Mouse (Mus musculus) cortical plate, adult 2 months (tissue): ENCODE measurements around the gene Gm21541. TPM values are rescaled to one million over a fixed set of nuclear protein-coding genes. Genes with fewer than 3 reads are reported as not detected.
"Not testable (repeated sequence)": the region's sequence is repeated elsewhere in the genome, so short reads cannot be mapped to it uniquely, and the experiment has no call there.

Experiments
- H3K27ac ChIP-seq: fragments of 200-500 bp; 2 replicates; pipeline ENCODE4 v1.5.1; 2012; ENCODE audit warnings: low read length, control low read depth, inconsistent platforms; ENCODE audit not compliant: insufficient read depth
- H3K4me1 ChIP-seq: fragments of 200-500 bp; 2 replicates; pipeline ENCODE4 v1.6.1; 2011; ENCODE audit warnings: low read length; ENCODE audit not compliant: control insufficient read depth, insufficient read depth
- H3K4me3 ChIP-seq: fragments of 200-500 bp; 2 replicates; pipeline ENCODE4 v1.5.1; 2011; ENCODE audit warnings: mild to moderate bottlenecking, low read length, control low read depth; ENCODE audit not compliant: insufficient read depth
- polyA plus RNA-seq: library from polyadenylated mRNA; depleted of rRNA; stranded (reverse); fragments of >200 nt; gene quantifications from 2 replicates; pipeline ENCODE4 v1.2.3, GENCODE M21; 2012; rRNA removed

Gm21541 gene
- polyA plus RNA-seq = not detected in 2 replicates

DNA sequence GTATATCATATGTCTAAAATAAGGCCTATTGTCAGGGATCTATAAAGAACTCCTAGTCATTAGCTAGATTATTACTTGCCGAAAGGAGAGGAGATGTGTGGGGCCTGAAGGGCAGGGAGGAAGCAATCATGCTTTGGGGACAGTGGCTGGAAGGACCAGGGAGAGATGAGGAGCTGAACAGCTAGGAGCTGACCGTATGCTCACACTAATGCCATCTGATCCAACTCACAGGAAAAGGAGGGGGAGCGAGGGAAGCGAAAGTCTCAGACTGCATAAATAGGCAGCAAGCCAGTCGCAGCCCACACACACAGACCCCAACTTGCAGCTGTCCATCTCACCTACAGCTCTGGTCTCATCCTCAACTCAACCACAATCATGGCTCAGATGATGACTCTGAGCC, at the start of gene Gm21541:
Gene Gm21541 (plus strand): TSS at position 301 of the 400 bp plus-strand sequence.
- not testable (repeated sequence) for H3K4me3 ChIP-seq, H3K27ac ChIP-seq

DNA sequence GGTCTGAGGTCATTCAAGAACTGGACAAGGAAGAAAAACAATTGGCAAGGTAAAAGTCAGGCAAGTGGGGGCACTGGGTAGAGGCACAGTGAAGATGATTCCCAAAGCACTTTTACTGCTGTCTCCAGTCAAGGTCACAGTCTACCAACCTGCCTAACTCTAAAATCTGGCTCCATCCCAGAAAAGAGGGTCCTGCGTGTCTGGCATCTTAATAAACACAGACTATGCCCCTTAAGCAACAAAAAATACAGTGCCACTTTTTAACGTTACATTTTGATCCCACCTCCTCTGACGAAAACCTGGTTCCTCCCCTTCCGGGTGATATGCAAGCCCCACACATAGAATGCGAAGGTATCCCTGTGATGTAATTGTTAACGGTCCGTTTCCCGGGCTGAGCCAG, 37.9 kb downstream of the Gm21541 start, which contains the start of gene Gm20878:
Gene Gm20878 (plus strand): TSS at position 301 of the 400 bp plus-strand sequence.
- H3K4me3 ChIP-seq, H3K27ac ChIP-seq, H3K4me1 ChIP-seq: not testable (repeated sequence)

More for the DNA sequence above, at the start of gene Gm21541:
- not testable (repeated sequence) for H3K4me1 ChIP-seq

Other genes with a start within 250 kb of the Gm21541 start
- 59.8 and 67.8 TPM in 2 replicates for gene Cntfr, start 206.5 kb upstream of the Gm21541 start, polyA plus RNA-seq
- 50.6 and 51.6 TPM in 2 replicates for gene Il11ra1, start 203.6 kb upstream of the Gm21541 start, polyA plus RNA-seq
- 31.6 and 37.4 TPM in 2 replicates for gene Rpp25l, start 190.1 kb upstream of the Gm21541 start, polyA plus RNA-seq
- gene Dctn3, start 180.4 kb upstream of the Gm21541 start, polyA plus RNA-seq = 205 TPM in 2 replicates
- 0.34 and 0.46 TPM in 2 replicates for gene Arid3c, start 172.5 kb upstream of the Gm21541 start, polyA plus RNA-seq
- 269 and 276 TPM in 2 replicates for gene Galt, start 148.4 kb upstream of the Gm21541 start, polyA plus RNA-seq
- 80.7 and 83.9 TPM in 2 replicates for gene Sigmar1, start 147.5 kb upstream of the Gm21541 start, polyA plus RNA-seq
- 697 and 730 TPM in 2 replicates for gene Ccl27a, start 129.4 kb upstream of the Gm21541 start, polyA plus RNA-seq
- gene Gm20878, start 38.0 kb downstream of the Gm21541 start, polyA plus RNA-seq = 59.6 and 75.3 TPM in 2 replicates
- gene Fam205a4, start 62.4 kb downstream of the Gm21541 start, polyA plus RNA-seq = 3.9 and 4.6 TPM in 2 replicates
- 4.6 TPM in 2 replicates for gene Gm21093, start 131.1 kb downstream of the Gm21541 start, polyA plus RNA-seq
- not detected in 2 replicates for gene Gm3893, start 187.6 kb downstream of the Gm21541 start, polyA plus RNA-seq
- gene Gm13304, start 211.2 kb downstream of the Gm21541 start, polyA plus RNA-seq = 0.19 and 0.40 TPM in 2 replicates
- gene Gm13306, start 249.8 kb downstream of the Gm21541 start, polyA plus RNA-seq = 25.1 and 26.7 TPM in 2 replicates